Mouse (Mus musculus): Measurements from ENCODE around the gene Dpy19l3. TPM values are rescaled to one million over a fixed set of nuclear protein-coding genes. Genes with fewer than 3 reads are reported as not detected.

The Dpy19l3 gene
- polyA plus RNA-seq, 1 experiment from 2014 or later, result 13.1 TPM

DNA sequence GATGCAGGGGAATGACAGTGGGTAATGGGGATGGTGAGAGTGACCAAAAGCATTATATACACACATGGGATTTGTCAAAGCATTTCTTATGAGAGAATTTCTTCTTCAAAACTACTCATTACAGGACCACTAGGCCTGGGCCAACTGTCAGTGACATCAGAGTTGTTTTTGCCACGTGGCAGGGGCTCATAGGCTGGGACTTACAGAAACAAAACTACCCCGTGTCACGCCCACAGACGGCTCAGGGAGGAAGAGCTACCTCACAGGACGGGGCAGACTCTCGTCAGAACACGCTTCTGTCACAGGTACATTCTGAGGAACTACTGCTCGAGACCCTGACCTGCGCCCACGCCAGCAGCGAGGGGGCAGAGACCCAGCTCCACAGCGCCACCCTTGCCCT lies 25.9 kb downstream of the Dpy19l3 start:
- H3K36me3 ChIP-seq, result peaks cover under 1% of the 10 kb centered on the region; the same call in 1 of the 2 replicates
- no peak for ATAC-seq (replicated peaks; ENCODE audit: insufficient number of reproducible peaks, insufficient read depth, low FRiP score, low read depth)
- no peak overlapping the region for H3K9ac ChIP-seq
- no peak overlapping the region for H3K4me3 ChIP-seq
- H3K4me2 ChIP-seq, result no peak overlapping the region
- no peaks in the 10 kb centered on the region for H3K27me3 ChIP-seq
- 93% methylated on average over 12 of the region's 12 CpGs for WGBS
- no peak overlapping the region for H3K27ac ChIP-seq
- no peaks in the 10 kb centered on the region for H3K4me1 ChIP-seq (replicated peaks)
- no peaks in the 10 kb centered on the region for H3K9me3 ChIP-seq (replicated peaks)

DNA sequence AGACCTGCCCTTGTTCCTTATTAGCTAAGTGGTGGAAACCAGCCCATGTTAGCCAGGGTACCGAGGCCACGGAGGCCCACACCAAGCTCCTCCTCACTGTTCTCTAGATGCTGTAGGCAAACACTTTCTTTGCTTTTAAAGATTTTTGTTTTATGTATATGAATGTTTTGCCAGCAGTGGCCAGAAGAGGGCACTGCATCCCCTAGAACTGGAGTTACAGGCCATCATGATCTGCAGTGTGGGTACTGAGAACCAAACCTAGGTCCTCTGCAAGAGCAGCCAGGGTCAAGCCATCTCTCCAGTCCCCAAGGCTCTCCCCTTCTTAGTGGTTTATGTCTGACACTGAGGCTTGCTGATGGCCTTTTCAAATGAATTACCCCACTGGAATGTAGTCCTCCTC lies 31.2 kb downstream of the Dpy19l3 start:
- no peaks in the 10 kb centered on the region for H3K4me1 ChIP-seq (replicated peaks)
- no peak overlapping the region for H3K27ac ChIP-seq
- no peak for ATAC-seq (replicated peaks; ENCODE audit: insufficient number of reproducible peaks, insufficient read depth, low FRiP score, low read depth)
- H3K9ac ChIP-seq, result no peak overlapping the region
- no peaks in the 10 kb centered on the region for H3K27me3 ChIP-seq
- H3K9me3 ChIP-seq (replicated peaks), result no peaks in the 10 kb centered on the region
- H3K36me3 ChIP-seq, result peaks cover 16% of the 10 kb centered on the region
- 86% methylated on average over 2 of the region's 2 CpGs for WGBS
- no peak overlapping the region for H3K4me2 ChIP-seq
- no peak overlapping the region for H3K4me3 ChIP-seq

DNA sequence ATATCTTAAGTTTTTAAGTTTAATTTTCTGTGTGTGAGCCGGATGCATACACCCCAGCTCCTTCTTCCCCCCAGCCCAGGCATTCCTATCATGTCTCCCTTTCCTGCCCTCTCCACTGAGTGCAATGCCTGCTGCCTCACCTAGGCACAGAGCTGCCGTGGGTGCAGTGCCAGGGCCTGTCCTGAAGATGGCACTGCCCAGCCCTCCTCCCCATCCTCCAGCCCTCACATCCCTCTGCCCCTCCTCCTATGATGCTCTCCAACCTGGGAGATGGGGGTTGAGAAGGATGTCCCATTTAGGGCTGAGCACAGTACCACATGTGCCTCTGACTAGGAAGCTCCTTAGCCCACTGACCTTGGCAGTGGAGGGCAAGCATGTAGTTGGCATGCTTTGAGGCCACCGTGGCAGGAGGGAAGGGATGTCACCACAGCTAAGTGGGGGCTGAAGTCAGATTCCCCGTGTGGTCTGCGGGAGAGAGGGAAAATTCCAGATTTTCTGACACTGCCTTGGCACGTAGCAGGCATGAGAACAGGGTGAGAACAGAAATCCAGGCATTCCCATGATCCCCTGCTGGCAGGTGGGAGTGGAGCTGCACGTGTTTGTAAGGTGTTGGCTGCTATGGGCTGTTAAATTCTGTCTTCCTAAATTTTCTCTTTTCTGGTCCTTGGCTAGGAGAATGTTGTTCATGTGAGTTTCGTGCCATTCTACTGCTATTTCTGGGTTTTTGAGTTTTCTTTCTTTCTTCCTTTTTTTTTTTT lies 35.7 kb downstream of the Dpy19l3 start:
- Histone ChIP-seq H3K27ac (no peak overlapping the region), H3K4me2 (no peak overlapping the region), H3K4me1 (replicated peaks) (no peaks in the 10 kb centered on the region), H3K27me3 (no peaks in the 10 kb centered on the region), H3K9ac (no peak overlapping the region), H3K4me3 (no peak overlapping the region), H3K36me3 (peaks cover 19% of the 10 kb centered on the region), H3K9me3 (replicated peaks) (no peaks in the 10 kb centered on the region)
- no peak for ATAC-seq (replicated peaks; ENCODE audit: insufficient number of reproducible peaks, insufficient read depth, low FRiP score, low read depth)
- 83% methylated on average over 8 of the region's 8 CpGs for WGBS

DNA sequence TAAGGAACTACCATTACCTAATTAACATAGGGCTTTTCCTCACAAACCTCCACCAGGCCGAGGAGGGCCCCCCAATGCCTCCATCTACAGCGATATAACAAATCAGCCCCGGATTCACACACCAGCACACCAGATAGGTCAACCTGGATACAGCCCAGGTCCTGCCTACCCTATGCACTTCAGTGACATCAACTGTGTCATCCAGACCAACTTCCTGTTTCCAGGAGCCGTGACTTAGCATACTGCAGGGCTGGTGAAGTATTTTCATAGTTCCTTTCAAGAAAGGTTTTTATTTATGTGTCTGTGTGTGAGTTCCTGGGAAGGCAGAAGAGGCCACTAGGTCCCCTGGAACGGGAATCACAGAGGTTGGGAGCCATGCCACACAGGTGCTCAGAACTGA lies 43.9 kb downstream of the Dpy19l3 start:
- ATAC-seq (replicated peaks; ENCODE audit: insufficient number of reproducible peaks, insufficient read depth, low FRiP score, low read depth), result no peak
- Histone ChIP-seq H3K4me3 (no peak overlapping the region), H3K9me3 (replicated peaks) (no peaks in the 10 kb centered on the region), H3K4me1 (replicated peaks) (no peaks in the 10 kb centered on the region), H3K9ac (no peak overlapping the region), H3K4me2 (no peak overlapping the region), H3K27me3 (no peaks in the 10 kb centered on the region), H3K36me3 (0 out of 2 replicates have a peak, but pooled peaks cover 3% of the 10 kb centered on the region), H3K27ac (no peak overlapping the region)
- 83% methylated on average over 5 of the region's 5 CpGs for WGBS

DNA sequence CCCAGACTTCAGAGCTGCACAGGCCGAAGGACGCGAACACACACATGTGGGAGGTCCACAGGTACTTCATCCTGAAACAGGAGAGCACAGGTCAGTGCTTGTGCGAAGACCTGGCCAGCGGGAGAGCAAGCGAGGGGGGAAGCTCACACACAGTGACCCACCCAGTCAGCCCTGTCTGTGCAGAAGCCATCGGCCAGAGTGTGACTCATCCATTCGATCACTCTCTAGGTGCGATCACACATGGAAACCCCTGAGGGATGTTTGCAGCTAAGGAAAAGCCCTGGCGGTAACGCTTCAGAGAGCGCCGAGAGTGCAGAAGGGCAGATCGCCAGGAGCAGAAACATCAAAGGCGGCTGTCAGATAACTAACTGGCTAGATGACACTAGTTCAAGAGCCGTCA lies 46.2 kb downstream of the Dpy19l3 start:
- H3K36me3 ChIP-seq, result no peaks in the 10 kb centered on the region
- H3K27ac ChIP-seq, result no peak overlapping the region
- no peak overlapping the region for H3K9ac ChIP-seq
- 67% methylated on average over 16 of the region's 16 CpGs for WGBS
- no peak for ATAC-seq (replicated peaks; ENCODE audit: insufficient number of reproducible peaks, insufficient read depth, low FRiP score, low read depth)
- H3K4me2 ChIP-seq, result no peak overlapping the region
- H3K27me3 ChIP-seq, result no peaks in the 10 kb centered on the region
- no peaks in the 10 kb centered on the region for H3K4me1 ChIP-seq (replicated peaks)
- no peaks in the 10 kb centered on the region for H3K9me3 ChIP-seq (replicated peaks)
- no peak overlapping the region for H3K4me3 ChIP-seq

DNA sequence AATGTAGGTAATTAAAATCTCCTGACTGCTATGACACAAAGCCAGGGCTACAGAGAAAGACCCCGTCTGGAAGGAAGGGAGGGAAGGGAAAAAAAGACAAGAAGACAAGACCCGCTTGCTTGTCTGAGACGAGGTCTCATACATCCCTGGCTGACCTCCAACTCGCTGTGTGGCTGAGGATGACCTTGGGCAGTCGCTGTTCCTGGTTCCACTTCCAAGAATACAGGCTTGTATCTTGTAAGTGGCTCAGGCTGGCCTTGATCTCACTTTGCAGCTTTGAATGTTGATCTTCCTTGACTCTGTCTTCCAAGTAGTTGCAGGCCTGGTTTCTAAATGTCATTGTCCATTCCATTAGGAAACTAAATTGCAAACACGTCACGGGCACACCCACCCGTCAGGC lies 55.2 kb downstream of the Dpy19l3 start:
- no peak for ATAC-seq (replicated peaks; ENCODE audit: insufficient number of reproducible peaks, insufficient read depth, low FRiP score, low read depth)
- Histone ChIP-seq H3K36me3 (no peaks in the 10 kb centered on the region), H3K9ac (no peak overlapping the region), H3K4me1 (replicated peaks) (0 out of 2 replicates have a peak, but pooled peaks cover 6% of the 10 kb centered on the region), H3K27me3 (no peaks in the 10 kb centered on the region), H3K4me2 (no peak overlapping the region), H3K4me3 (no peak overlapping the region), H3K9me3 (replicated peaks) (no peaks in the 10 kb centered on the region), H3K27ac (no peak overlapping the region)
- WGBS, result 76% methylated on average over 8 of the region's 8 CpGs

DNA sequence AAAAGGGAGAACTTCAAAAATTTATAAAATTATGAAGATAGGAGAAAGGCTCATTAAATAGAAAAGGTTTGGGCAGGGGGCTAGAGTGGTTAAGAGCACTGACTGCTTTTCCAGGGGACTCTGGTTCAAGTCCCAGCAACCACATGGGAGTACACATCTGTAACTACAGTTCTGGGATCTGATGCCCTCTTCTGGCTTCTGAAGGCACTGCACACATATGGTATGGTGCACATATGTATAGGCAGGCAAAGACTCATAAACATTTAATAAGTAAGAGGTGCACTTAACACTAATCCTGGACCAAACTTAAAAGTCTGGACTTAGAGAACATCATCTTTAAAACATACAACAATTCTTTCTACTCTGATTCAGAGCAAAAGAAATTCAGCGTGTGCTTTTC lies 56.2 kb downstream of the Dpy19l3 start:
- no peak overlapping the region for H3K9ac ChIP-seq
- no peak overlapping the region for H3K27ac ChIP-seq
- H3K4me2 ChIP-seq, result no peak overlapping the region
- 0 out of 2 replicates have a peak, but pooled peaks cover 6% of the 10 kb centered on the region for H3K4me1 ChIP-seq (replicated peaks)
- no peaks in the 10 kb centered on the region for H3K36me3 ChIP-seq
- WGBS, result 97% methylated on average over 1 of the region's 1 CpGs
- no peaks in the 10 kb centered on the region for H3K27me3 ChIP-seq
- H3K4me3 ChIP-seq, result no peak overlapping the region
- ATAC-seq (replicated peaks; ENCODE audit: insufficient number of reproducible peaks, insufficient read depth, low FRiP score, low read depth), result no peak
- no peaks in the 10 kb centered on the region for H3K9me3 ChIP-seq (replicated peaks)

DNA sequence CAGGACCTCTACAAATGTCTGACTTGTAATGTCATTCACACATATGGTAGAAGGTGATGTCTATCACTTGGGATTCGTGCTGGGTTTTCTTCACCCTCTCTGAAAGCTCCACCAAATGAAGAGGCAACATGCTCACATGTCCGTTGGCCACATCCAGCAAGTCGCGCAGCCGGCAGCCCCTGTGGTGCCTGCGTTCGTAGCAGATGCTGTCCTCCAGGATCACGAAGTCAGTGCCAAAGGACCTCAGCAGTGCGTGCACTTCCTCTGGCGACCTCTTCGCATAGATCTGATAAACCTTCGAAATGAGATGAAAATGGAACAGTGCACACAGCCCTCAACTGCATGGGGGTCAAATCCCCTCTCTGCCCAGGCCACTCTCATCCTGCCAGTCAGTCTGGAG lies 61.6 kb downstream of the Dpy19l3 start:
- Histone ChIP-seq H3K27ac (no peak overlapping the region), H3K4me1 (replicated peaks) (peaks cover 9% of the 10 kb centered on the region; the same call in 1 of the 2 replicates), H3K36me3 (no peaks in the 10 kb centered on the region), H3K4me2 (no peak overlapping the region), H3K9ac (no peak overlapping the region), H3K27me3 (no peaks in the 10 kb centered on the region), H3K9me3 (replicated peaks) (no peaks in the 10 kb centered on the region), H3K4me3 (no peak overlapping the region)
- 86% methylated on average over 12 of the region's 12 CpGs for WGBS
- ATAC-seq (replicated peaks; ENCODE audit: insufficient number of reproducible peaks, insufficient read depth, low FRiP score, low read depth), result no peak

DNA sequence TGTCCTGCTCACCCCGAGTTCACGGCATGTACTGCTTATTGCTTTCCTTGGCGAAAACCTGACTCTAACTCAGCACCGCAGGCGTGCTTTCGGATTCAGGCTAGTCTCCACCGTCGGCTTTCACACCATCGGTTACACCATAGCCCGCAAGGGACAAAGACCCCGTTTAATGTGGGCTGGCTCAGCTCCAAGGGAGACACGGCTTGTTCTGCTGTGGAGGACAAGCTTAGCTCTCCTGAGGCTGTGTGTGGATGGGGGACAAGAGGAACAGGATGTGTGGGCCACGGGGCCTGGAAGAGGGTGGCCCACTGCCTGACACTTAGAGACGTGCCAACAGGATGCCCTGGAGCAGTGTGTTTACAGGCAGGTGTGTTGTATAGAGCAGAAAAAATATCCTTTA lies 62.1 kb downstream of the Dpy19l3 start:
- Histone ChIP-seq H3K36me3 (no peaks in the 10 kb centered on the region), H3K9ac (no peak overlapping the region), H3K4me1 (replicated peaks) (peaks cover 12% of the 10 kb centered on the region), H3K27ac (no peak overlapping the region), H3K27me3 (no peaks in the 10 kb centered on the region), H3K9me3 (replicated peaks) (no peaks in the 10 kb centered on the region), H3K4me3 (no peak overlapping the region), H3K4me2 (no peak overlapping the region)
- no peak for ATAC-seq (replicated peaks; ENCODE audit: insufficient number of reproducible peaks, insufficient read depth, low FRiP score, low read depth)
- 75% methylated on average over 14 of the region's 14 CpGs for WGBS

DNA sequence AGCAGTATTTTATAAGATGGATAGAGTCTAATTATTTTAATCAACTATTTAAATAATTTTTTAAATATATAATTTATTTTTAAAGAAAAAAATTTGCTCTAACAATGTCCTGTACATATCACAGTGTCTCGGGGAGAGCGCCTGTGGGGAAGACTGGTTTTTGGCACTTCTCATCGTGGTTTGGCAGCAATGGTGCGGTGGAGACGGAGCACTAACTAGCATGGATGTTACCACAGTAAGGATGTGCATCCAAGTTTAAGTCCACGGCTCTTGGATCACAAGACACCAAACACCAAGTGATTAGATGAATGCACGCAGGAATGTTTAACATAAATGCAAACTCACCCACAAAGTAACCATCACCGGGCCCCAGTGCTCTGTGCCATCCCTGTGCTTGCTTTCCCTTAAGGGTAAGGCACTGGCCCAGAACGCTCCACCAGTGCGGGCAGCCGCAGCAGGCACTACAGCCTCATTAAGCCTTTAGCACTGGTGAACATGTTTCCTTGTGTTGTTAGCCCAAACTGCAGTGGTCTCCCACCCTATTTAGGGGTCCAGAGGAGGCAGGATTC lies 65.4 kb downstream of the Dpy19l3 start:
- H3K36me3 ChIP-seq, result no peaks in the 10 kb centered on the region
- no peak overlapping the region for H3K9ac ChIP-seq
- no peak for ATAC-seq (replicated peaks; ENCODE audit: insufficient number of reproducible peaks, insufficient read depth, low FRiP score, low read depth)
- no peak overlapping the region for H3K4me3 ChIP-seq
- 85% methylated on average over 11 of the region's 11 CpGs for WGBS
- H3K4me1 ChIP-seq (replicated peaks), result peaks cover 17% of the 10 kb centered on the region
- H3K4me2 ChIP-seq, result no peak overlapping the region
- no peak overlapping the region for H3K27ac ChIP-seq
- H3K27me3 ChIP-seq, result no peaks in the 10 kb centered on the region
- no peaks in the 10 kb centered on the region for H3K9me3 ChIP-seq (replicated peaks)

DNA sequence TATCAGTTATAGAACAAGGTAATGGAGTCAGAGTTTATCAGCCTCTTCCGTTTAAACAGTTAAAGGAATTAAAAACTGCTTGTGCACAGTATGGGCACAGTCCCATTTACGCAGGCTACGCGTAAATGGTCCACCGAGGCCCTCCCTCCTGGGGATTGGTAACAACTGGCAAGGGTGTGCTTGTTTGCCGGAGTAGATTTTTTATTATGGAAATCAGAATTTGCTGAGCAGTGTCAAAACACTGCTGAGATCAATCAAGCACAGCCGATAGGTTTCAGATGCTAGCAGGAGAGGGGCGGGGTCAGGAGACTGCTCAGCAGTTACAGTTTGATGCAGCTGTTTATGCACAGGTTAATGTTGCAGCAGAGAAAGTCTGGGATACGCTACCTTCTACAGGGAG lies 66.0 kb downstream of the Dpy19l3 start:
- no peak for ATAC-seq (replicated peaks; ENCODE audit: insufficient number of reproducible peaks, insufficient read depth, low FRiP score, low read depth)
- H3K4me2 ChIP-seq, result no peak overlapping the region
- H3K27me3 ChIP-seq, result no peaks in the 10 kb centered on the region
- no peak overlapping the region for H3K9ac ChIP-seq
- H3K27ac ChIP-seq, result no peak overlapping the region
- no peaks in the 10 kb centered on the region for H3K9me3 ChIP-seq (replicated peaks)
- WGBS, result 73% methylated on average over 9 of the region's 9 CpGs
- H3K36me3 ChIP-seq, result no peaks in the 10 kb centered on the region
- H3K4me3 ChIP-seq, result no peak overlapping the region
- H3K4me1 ChIP-seq (replicated peaks), result peaks cover 17% of the 10 kb centered on the region

DNA sequence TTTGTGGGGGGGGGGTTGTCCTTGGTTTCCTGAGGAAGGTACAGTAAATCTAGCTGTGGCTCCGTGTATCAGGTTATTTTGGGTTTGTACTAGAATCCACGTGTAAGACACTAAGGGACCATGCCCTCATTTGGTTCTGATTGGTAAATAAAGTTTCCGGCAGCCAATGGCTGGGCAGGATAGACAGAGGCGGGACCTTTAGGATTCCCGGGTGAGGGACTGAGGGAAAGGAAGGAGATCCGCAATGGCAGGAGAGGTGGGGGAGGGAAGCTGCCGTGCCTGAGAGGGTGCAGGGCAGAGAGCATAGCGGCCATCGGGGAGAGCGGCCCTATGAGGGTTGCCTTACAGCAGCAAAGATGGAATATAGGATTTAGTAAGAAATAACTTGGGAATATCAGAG lies 67.0 kb downstream of the Dpy19l3 start:
- peaks cover 17% of the 10 kb centered on the region for H3K4me1 ChIP-seq (replicated peaks)
- no peak overlapping the region for H3K27ac ChIP-seq
- 18% methylated on average over 10 of the region's 10 CpGs for WGBS
- H3K27me3 ChIP-seq, result no peaks in the 10 kb centered on the region
- ATAC-seq (replicated peaks; ENCODE audit: insufficient number of reproducible peaks, insufficient read depth, low FRiP score, low read depth), result peak; percentile 74
- no peaks in the 10 kb centered on the region for H3K36me3 ChIP-seq
- H3K4me3 ChIP-seq, result peak overlapping the region; percentile 30
- no peak overlapping the region for H3K9ac ChIP-seq
- no peaks in the 10 kb centered on the region for H3K9me3 ChIP-seq (replicated peaks)
- H3K4me2 ChIP-seq, result peak overlapping the region; percentile 56

Measured in heart, embryonic 15.5 days (tissue).